Mouse (Mus musculus) cortical plate, adult 2 months (tissue): Measurements from ENCODE around the gene Qprt.

ENCODE experiments used
- CTCF ChIP-seq: fragments of 200-500 bp; IDR thresholded peaks from 2 replicates; pipeline ENCODE4 v1.5.1; 2011; ENCODE audit warnings: mild to moderate bottlenecking, control low read depth, low read length; ENCODE audit not compliant: insufficient read depth; ENCODE audit errors: extremely low read depth
- POLR2A ChIP-seq: fragments of 200-500 bp; IDR thresholded peaks from 2 replicates; pipeline ENCODE4 v1.6.1; 2011; ENCODE audit warnings: mild to moderate bottlenecking, low read length, control low read depth; ENCODE audit not compliant: insufficient read depth; ENCODE audit errors: extremely low read depth

DNA sequence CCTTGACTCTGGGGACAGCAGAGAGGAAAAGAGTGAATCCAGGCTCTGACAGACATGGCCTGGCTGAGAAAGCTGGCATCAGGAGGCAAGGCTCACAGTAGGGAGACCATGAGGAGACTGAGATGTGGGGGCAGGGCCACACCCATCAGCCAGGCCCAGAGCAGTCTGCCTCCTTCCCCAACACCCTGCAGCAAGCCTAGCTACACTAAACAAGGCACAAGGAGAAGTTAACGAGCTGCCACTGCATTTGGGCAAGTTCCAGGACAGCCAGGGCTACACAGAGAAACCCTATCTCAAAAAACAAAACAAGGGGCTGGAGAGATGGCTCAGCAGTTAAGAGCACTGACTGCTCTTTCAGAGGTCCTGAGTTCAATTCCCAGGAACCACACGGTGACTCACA, 20.2 kb upstream of the Qprt start:
- TF ChIP-seq POLR2A (no peak), CTCF (no peak)
